Mouse (Mus musculus): Measurements from ENCODE around the gene Luc7l. TPM values are rescaled to one million over a fixed set of nuclear protein-coding genes. Genes with fewer than 3 reads are reported as not detected.
"Not testable (repeated sequence)": the region's sequence is repeated elsewhere in the genome, so short reads cannot be mapped to it uniquely, and the experiment has no call there.

The Luc7l gene
- polyA plus RNA-seq, 1 experiment from 2014 or later: 72.2 TPM

GRCm38 (mm10) chr17:26243471-26244100 lies 9.1 kb upstream of the Luc7l start:
- Histone ChIP-seq H3K4me1 (ENCODE audit: control insufficient read depth, insufficient read depth, low read length) (0 out of 2 replicates have a peak, but pooled peaks cover 5% of the 10 kb centered on the region), H3K9ac (ENCODE audit: low read depth, low read length) (peak overlapping the region; percentile 87), H3K4me3 (ENCODE audit: low read length) (peak overlapping the region; percentile 65), H3K27ac (ENCODE audit: low read length) (peak overlapping the region; percentile 90), H3K9me3 (ENCODE audit: control insufficient read depth, low read length) (no peaks in the 10 kb centered on the region), H3K27me3 (replicated peaks; ENCODE audit: control insufficient read depth, insufficient read depth, low read length) (no peaks in the 10 kb centered on the region), H3K4me2 (ENCODE audit: low read depth, low read length) (peak overlapping the region; percentile 71), H3K36me3 (ENCODE audit: control insufficient read depth, insufficient read depth, low read length) (no peaks in the 10 kb centered on the region)
- peak; percentile 74 for ATAC-seq
- WGBS: under 1% methylated on average over 32 of the region's 32 CpGs

GRCm38 (mm10) chr17:26244101-26244841 lies 8.4 kb upstream of the Luc7l start, which contains the start of gene Fam234a:
Fam234a (minus strand) TSS chr17:26244242.
- peak within 1 kb of the TSS; percentile 90 for H3K27ac ChIP-seq (ENCODE audit: low read length)

DNA sequence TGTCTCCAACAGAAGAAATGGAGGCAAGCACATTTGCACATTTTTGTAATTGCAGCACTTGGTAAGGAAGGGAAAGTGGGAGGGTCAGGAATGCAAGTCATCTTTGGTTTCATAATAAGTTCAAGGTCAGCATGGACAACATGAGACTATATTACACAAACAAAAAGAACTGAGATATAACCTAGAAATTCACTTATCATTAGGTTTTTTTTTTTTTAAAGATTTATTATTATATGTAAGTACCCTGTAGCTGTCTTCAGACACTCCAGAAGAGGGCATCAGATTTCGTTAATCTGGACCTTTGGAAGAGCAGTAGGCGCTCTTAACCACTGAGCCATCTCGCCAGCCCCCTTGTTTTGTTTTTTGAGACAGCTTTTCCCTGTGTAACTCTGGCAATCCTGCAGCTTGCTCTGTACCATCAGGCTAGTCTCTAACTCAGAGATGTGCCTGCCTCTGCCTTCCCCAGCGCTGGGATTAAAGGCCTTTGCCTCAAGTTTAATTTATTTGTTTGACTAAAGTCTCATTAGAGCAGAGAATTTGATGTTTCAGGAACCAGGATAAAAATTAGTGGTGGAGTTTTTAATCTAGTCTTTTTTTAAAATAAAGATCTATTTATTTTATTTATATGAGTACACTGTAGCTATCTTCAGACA lies 684 bp upstream of the Luc7l start:
- H3K4me2 ChIP-seq (ENCODE audit: low read depth, low read length): peak overlapping the region; percentile 72; the same call in 1 of the 2 replicates
- H3K27me3 ChIP-seq (replicated peaks; ENCODE audit: control insufficient read depth, insufficient read depth, low read length): no peaks in the 10 kb centered on the region
- H3K4me3 ChIP-seq (ENCODE audit: low read length): peak overlapping the region; percentile 98
- H3K9ac ChIP-seq (ENCODE audit: low read depth, low read length): no peak overlapping the region
- no peak for ATAC-seq
- no peak overlapping the region for H3K27ac ChIP-seq (ENCODE audit: low read length)
- no peaks in the 10 kb centered on the region for H3K9me3 ChIP-seq (ENCODE audit: control insufficient read depth, low read length)
- 49% methylated on average over 4 of the region's 4 CpGs for WGBS
- no peaks in the 10 kb centered on the region; the same call in 1 of the 2 replicates for H3K36me3 ChIP-seq (ENCODE audit: control insufficient read depth, insufficient read depth, low read length)
- H3K4me1 ChIP-seq (ENCODE audit: control insufficient read depth, insufficient read depth, low read length): peaks cover 5% of the 10 kb centered on the region; the same call in 1 of the 2 replicates

More at GRCm38 (mm10) chr17:26244101-26244841, 8.4 kb upstream of the Luc7l start, which contains the start of gene Fam234a:
- peak; percentile 94 for ATAC-seq
- H3K9me3 ChIP-seq (ENCODE audit: control insufficient read depth, low read length): no peaks in the 10 kb centered on the region
- WGBS: 6% methylated on average over 33 of the region's 33 CpGs
- no peaks in the 10 kb centered on the region for H3K36me3 ChIP-seq (ENCODE audit: control insufficient read depth, insufficient read depth, low read length)
- H3K4me1 ChIP-seq (ENCODE audit: control insufficient read depth, insufficient read depth, low read length): 0 out of 2 replicates have a peak, but pooled peaks cover 5% of the 10 kb centered on the region
- peak within 1 kb of the TSS; percentile 71 for H3K4me2 ChIP-seq (ENCODE audit: low read depth, low read length)
- no peaks in the 10 kb centered on the region for H3K27me3 ChIP-seq (replicated peaks; ENCODE audit: control insufficient read depth, insufficient read depth, low read length)
- peak within 1 kb of the TSS; percentile 87 for H3K9ac ChIP-seq (ENCODE audit: low read depth, low read length)
- peak within 1 kb of the TSS; percentile 65 for H3K4me3 ChIP-seq (ENCODE audit: low read length)

DNA sequence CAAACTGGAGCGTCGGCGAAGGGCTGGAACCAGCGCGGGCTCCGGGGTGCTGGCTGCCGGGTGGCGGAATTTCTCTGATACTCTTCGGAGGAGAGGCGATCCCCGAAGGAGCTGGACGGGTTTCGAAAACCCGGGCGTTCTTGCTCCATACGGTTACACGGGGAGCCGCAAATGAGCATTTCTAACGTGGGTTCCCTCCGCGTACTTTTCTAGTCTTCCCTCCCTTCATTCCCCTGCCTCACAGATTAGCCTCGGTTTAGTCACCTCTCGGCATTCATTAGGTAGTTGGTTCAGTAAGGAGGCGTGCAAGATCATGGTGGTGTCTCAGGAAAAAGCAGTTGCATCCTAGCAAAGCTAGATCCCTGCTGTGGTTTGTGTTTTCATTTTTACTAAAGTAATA lies 703 bp downstream of the Luc7l start:
- Histone ChIP-seq H3K36me3 (ENCODE audit: control insufficient read depth, insufficient read depth, low read length) (no peaks in the 10 kb centered on the region; the same call in none of the 2 replicates), H3K4me3 (ENCODE audit: low read length) (peak overlapping the region; percentile 98), H3K27me3 (replicated peaks; ENCODE audit: control insufficient read depth, insufficient read depth, low read length) (no peaks in the 10 kb centered on the region), H3K4me2 (ENCODE audit: low read depth, low read length) (peak overlapping the region; percentile 72), H3K4me1 (ENCODE audit: control insufficient read depth, insufficient read depth, low read length) (peaks cover 5% of the 10 kb centered on the region; the same call in 1 of the 2 replicates), H3K9me3 (ENCODE audit: control insufficient read depth, low read length) (no peaks in the 10 kb centered on the region), H3K27ac (ENCODE audit: low read length) (peak overlapping the region; percentile 99), H3K9ac (ENCODE audit: low read depth, low read length) (peak overlapping the region; percentile 99)
- ATAC-seq: no peak
- WGBS: under 1% methylated on average over 24 of the region's 24 CpGs

DNA sequence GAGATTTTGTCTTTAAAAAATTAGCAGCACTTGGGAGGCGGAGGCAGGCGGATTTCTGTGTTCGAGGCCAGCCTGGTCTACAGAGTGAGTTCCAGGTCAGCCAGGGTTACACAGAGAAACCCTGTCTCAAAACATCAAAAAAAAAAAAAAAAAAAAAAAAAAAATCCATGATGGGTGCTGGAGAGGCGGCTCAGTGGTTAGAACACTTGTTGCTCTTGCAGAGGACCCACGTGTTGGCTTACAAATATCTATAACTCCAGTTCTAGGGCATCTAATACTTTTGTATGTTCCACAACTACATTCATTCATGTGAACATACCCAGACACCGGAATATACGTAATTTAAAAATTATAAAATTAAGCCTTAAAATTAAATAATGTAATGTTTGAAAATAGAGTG lies 2.6 kb downstream of the Luc7l start:
- Histone ChIP-seq H3K4me3 (ENCODE audit: low read length) (no peak overlapping the region), H3K9me3 (ENCODE audit: control insufficient read depth, low read length) (no peaks in the 10 kb centered on the region), H3K36me3 (ENCODE audit: control insufficient read depth, insufficient read depth, low read length) (peaks cover 10% of the 10 kb centered on the region), H3K9ac (ENCODE audit: low read depth, low read length) (no peak overlapping the region), H3K27ac (ENCODE audit: low read length) (no peak overlapping the region), H3K4me1 (ENCODE audit: control insufficient read depth, insufficient read depth, low read length) (peaks cover 5% of the 10 kb centered on the region; the same call in 1 of the 2 replicates), H3K4me2 (ENCODE audit: low read depth, low read length) (no peak overlapping the region), H3K27me3 (replicated peaks; ENCODE audit: control insufficient read depth, insufficient read depth, low read length) (no peaks in the 10 kb centered on the region)
- no peak for ATAC-seq
- 96% methylated on average over 7 of the region's 7 CpGs for whole genome bisulfite sequencing

GRCm38 (mm10) chr17:26261826-26262225 lies 9.1 kb downstream of the Luc7l start:
- Histone ChIP-seq H3K4me3 (ENCODE audit: low read length) (no peak overlapping the region), H3K27me3 (replicated peaks; ENCODE audit: control insufficient read depth, insufficient read depth, low read length) (no peaks in the 10 kb centered on the region), H3K4me2 (ENCODE audit: low read depth, low read length) (no peak overlapping the region), H3K9me3 (ENCODE audit: control insufficient read depth, low read length) (no peaks in the 10 kb centered on the region), H3K36me3 (ENCODE audit: control insufficient read depth, insufficient read depth, low read length) (peaks cover 11% of the 10 kb centered on the region), H3K27ac (ENCODE audit: low read length) (no peak overlapping the region), H3K9ac (ENCODE audit: low read depth, low read length) (no peak overlapping the region), H3K4me1 (ENCODE audit: control insufficient read depth, insufficient read depth, low read length) (no peaks in the 10 kb centered on the region)
- no peak for ATAC-seq
- 83% methylated on average over 4 of the region's 4 CpGs for WGBS

- Histone ChIP-seq H3K9ac (ENCODE audit: low read depth, low read length) (no peak overlapping the region), H3K9me3 (ENCODE audit: control insufficient read depth, low read length) (no peaks in the 10 kb centered on the region), H3K4me2 (ENCODE audit: low read depth, low read length) (no peak overlapping the region), H3K4me1 (ENCODE audit: control insufficient read depth, insufficient read depth, low read length) (no peaks in the 10 kb centered on the region), H3K27ac (ENCODE audit: low read length) (no peak overlapping the region), H3K27me3 (replicated peaks; ENCODE audit: control insufficient read depth, insufficient read depth, low read length) (no peaks in the 10 kb centered on the region), H3K4me3 (ENCODE audit: low read length) (no peak overlapping the region), H3K36me3 (ENCODE audit: control insufficient read depth, insufficient read depth, low read length) (peaks cover 16% of the 10 kb centered on the region)
- ATAC-seq: no peak
- 94% methylated on average over 3 of the region's 3 CpGs for WGBS
These were observed 9.7 kb downstream of the Luc7l start for GRCm38 (mm10) chr17:26262384-26262783.

- H3K36me3 ChIP-seq (ENCODE audit: control insufficient read depth, insufficient read depth, low read length): peaks cover 12% of the 10 kb centered on the region
- ATAC-seq: no peak
These were observed 16.2 kb downstream of the Luc7l start for GRCm38 (mm10) chr17:26268851-26269250.

GRCm38 (mm10) chr17:26269577-26269976 lies 16.9 kb downstream of the Luc7l start:
- H3K36me3 ChIP-seq (ENCODE audit: control insufficient read depth, insufficient read depth, low read length): peaks cover 12% of the 10 kb centered on the region
- H3K4me2 ChIP-seq (ENCODE audit: low read depth, low read length); H3K4me1 ChIP-seq (ENCODE audit: control insufficient read depth, insufficient read depth, low read length); H3K4me3 ChIP-seq (ENCODE audit: low read length); H3K9ac ChIP-seq (ENCODE audit: low read depth, low read length); H3K27me3 ChIP-seq (replicated peaks; ENCODE audit: control insufficient read depth, insufficient read depth, low read length); H3K9me3 ChIP-seq (ENCODE audit: control insufficient read depth, low read length); H3K27ac ChIP-seq (ENCODE audit: low read length); ATAC-seq: not testable (repeated sequence)
- WGBS: 95% methylated on average over 10 of the region's 10 CpGs

More at GRCm38 (mm10) chr17:26268851-26269250, 16.2 kb downstream of the Luc7l start:
- Histone ChIP-seq H3K4me1 (ENCODE audit: control insufficient read depth, insufficient read depth, low read length) (no peaks in the 10 kb centered on the region), H3K4me3 (ENCODE audit: low read length) (no peak overlapping the region), H3K4me2 (ENCODE audit: low read depth, low read length) (no peak overlapping the region), H3K9me3 (ENCODE audit: control insufficient read depth, low read length) (no peaks in the 10 kb centered on the region), H3K9ac (ENCODE audit: low read depth, low read length) (no peak overlapping the region), H3K27me3 (replicated peaks; ENCODE audit: control insufficient read depth, insufficient read depth, low read length) (no peaks in the 10 kb centered on the region), H3K27ac (ENCODE audit: low read length) (no peak overlapping the region)
- 72% methylated on average over 1 of the region's 1 CpGs for WGBS
